Mouse (Mus musculus): ENCODE results near the gene Tspan14. TPM values are rescaled to one million over a fixed set of nuclear protein-coding genes. Genes with fewer than 3 reads are reported as not detected.

The Tspan14 gene
- total RNA-seq, 2 experiments from 2014 or later, result 27.0 to 30.0 TPM

- DNase-seq (ENCODE audit: low spot score in 2 of 2), result no peak
- H3K27ac ChIP-seq, result peak overlapping the region; percentile 90
- peak overlapping the region; percentile 100 for H3K4me3 ChIP-seq
- TF ChIP-seq CTCF (conservative IDR thresholded peaks at IDR 0.05), result no peak
Observed at GRCm38 (mm10) chr14:40965507-40966356, 875 bp downstream of the Tspan14 start.

GRCm38 (mm10) chr14:40964881-40965280, 1.7 kb downstream of the Tspan14 start:
- no peak for TF ChIP-seq CTCF (conservative IDR thresholded peaks at IDR 0.05)
- Histone ChIP-seq H3K4me3 (peak overlapping the region; percentile 100), H3K27ac (peak overlapping the region; percentile 90)
- no peak for DNase-seq (ENCODE audit: low spot score in 2 of 2)

- no peak overlapping the region; the same call in 1 of the 2 replicates for H3K27ac ChIP-seq
- no peak for TF ChIP-seq CTCF (conservative IDR thresholded peaks at IDR 0.05)
- H3K4me3 ChIP-seq, result no peak overlapping the region
- DNase-seq (ENCODE audit: low spot score in 2 of 2), result no peak
Observed at GRCm38 (mm10) chr14:40964214-40964610, 2.4 kb downstream of the Tspan14 start.

- Histone ChIP-seq H3K4me3 (no peak overlapping the region), H3K27ac (no peak overlapping the region)
- DNase-seq (ENCODE audit: low spot score in 2 of 2), result no peak
- no peak for TF ChIP-seq CTCF (conservative IDR thresholded peaks at IDR 0.05)
Observed at GRCm38 (mm10) chr14:40963501-40964213, 3.0 kb downstream of the Tspan14 start.

GRCm38 (mm10) chr14:40962365-40963290, 4.0 kb downstream of the Tspan14 start:
- DNase-seq (ENCODE audit: low spot score in 2 of 2), result no peak
- H3K27ac ChIP-seq, result peak overlapping the region; percentile 68
- no peak for TF ChIP-seq CTCF (conservative IDR thresholded peaks at IDR 0.05)
- H3K4me3 ChIP-seq, result no peak overlapping the region

- peak overlapping the region; percentile 93 for H3K27ac ChIP-seq
- TF ChIP-seq CTCF (conservative IDR thresholded peaks at IDR 0.05), result no peak
- H3K4me3 ChIP-seq, result no peak overlapping the region
- no peak for DNase-seq (ENCODE audit: low spot score in 2 of 2)
Observed at GRCm38 (mm10) chr14:40960237-40960636, 6.4 kb downstream of the Tspan14 start.

GRCm38 (mm10) chr14:40959586-40959985, 7.0 kb downstream of the Tspan14 start:
- Histone ChIP-seq H3K4me3 (no peak overlapping the region), H3K27ac (peak overlapping the region; percentile 93)
- DNase-seq (ENCODE audit: low spot score in 2 of 2), result no peak
- no peak for TF ChIP-seq CTCF (conservative IDR thresholded peaks at IDR 0.05)

- no peak for DNase-seq (ENCODE audit: low spot score in 2 of 2)
- H3K4me3 ChIP-seq, result no peak overlapping the region
- no peak for TF ChIP-seq CTCF (conservative IDR thresholded peaks at IDR 0.05)
- H3K27ac ChIP-seq, result peak overlapping the region; percentile 93
Observed at GRCm38 (mm10) chr14:40958986-40959381, 7.6 kb downstream of the Tspan14 start.

GRCm38 (mm10) chr14:40958083-40958985, 8.3 kb downstream of the Tspan14 start:
- H3K27ac ChIP-seq, result peak overlapping the region; percentile 93
- TF ChIP-seq CTCF (conservative IDR thresholded peaks at IDR 0.05), result no peak
- no peak overlapping the region for H3K4me3 ChIP-seq
- DNase-seq (ENCODE audit: low spot score in 2 of 2), result peak in 1 of 2 experiments; percentile 55

GRCm38 (mm10) chr14:40957607-40958006, 9.0 kb downstream of the Tspan14 start:
- peak overlapping the region; percentile 93 for H3K27ac ChIP-seq
- no peak for DNase-seq (ENCODE audit: low spot score in 2 of 2)
- peak; percentile 19; the same call in 1 of the 2 replicates for TF ChIP-seq CTCF (conservative IDR thresholded peaks at IDR 0.05)
- no peak overlapping the region for H3K4me3 ChIP-seq

- Histone ChIP-seq H3K4me3 (peak overlapping the region; percentile 30), H3K27ac (peak overlapping the region; percentile 93)
- DNase-seq (ENCODE audit: low spot score in 2 of 2), result peak; percentile 62 to 85
- TF ChIP-seq CTCF (conservative IDR thresholded peaks at IDR 0.05), result peak; percentile 46
Observed at GRCm38 (mm10) chr14:40956252-40957146, 10.1 kb downstream of the Tspan14 start.
